Mouse (Mus musculus) forebrain, embryonic 15.5 days (tissue): ENCODE measurements at regions not wholly inside any gene's neighbourhood (a gene's known extent, or its start where the extent isn't known, plus 50 kb on each side); places are given as distances from the start of the nearest gene placed in this dataset.

ENCODE experiments used
- ATAC-seq: fragments of 200-750 bp; cut with Nextera tagmentation; replicated peaks from 2 replicates; pipeline ENCODE4 v1.8.0; 2017; ENCODE audit warnings: mild to moderate bottlenecking, moderate TSS enrichment, moderate library complexity
- H3K27ac ChIP-seq: fragments of 300-500 bp; sonication (generic); replicated peaks from 2 replicates; pipeline ENCODE4 v1.5.1; 2015; ENCODE audit warnings: mild to moderate bottlenecking, inconsistent platforms
- H3K27me3 ChIP-seq: fragments of 300-500 bp; sonication (generic); 2 replicates; pipeline ENCODE4 v1.6.1; 2015; ENCODE audit warnings: inconsistent platforms
- H3K36me3 ChIP-seq: fragments of 300-500 bp; sonication (generic); 2 replicates; pipeline ENCODE4 v1.6.1; 2015; ENCODE audit warnings: mild to moderate bottlenecking, inconsistent platforms
- H3K4me1 ChIP-seq: fragments of 300-500 bp; sonication (generic); 2 replicates; pipeline ENCODE4 v1.6.1; 2015; ENCODE audit warnings: inconsistent platforms
- H3K4me2 ChIP-seq: fragments of 300-500 bp; sonication (generic); replicated peaks from 2 replicates; pipeline ENCODE4 v1.6.1; 2015; ENCODE audit warnings: mild to moderate bottlenecking, inconsistent platforms
- H3K4me3 ChIP-seq: fragments of 300-500 bp; sonication (generic); 2 replicates; pipeline ENCODE4 v1.5.1; 2015; ENCODE audit warnings: mild to moderate bottlenecking, inconsistent platforms
- H3K9ac ChIP-seq: fragments of 300-500 bp; sonication (generic); replicated peaks from 2 replicates; pipeline ENCODE4 v1.6.1; 2015; ENCODE audit warnings: mild to moderate bottlenecking, inconsistent platforms
- H3K9me3 ChIP-seq: fragments of 300-500 bp; sonication (generic); 2 replicates; pipeline ENCODE4 v1.6.1; 2016; ENCODE audit warnings: inconsistent platforms
- WGBS: fragments of 180-500 bp; shearing (Covaris S2); methylation state at CpG from one replicate; pipeline ENCODE4 v1.1.7; 2015; ENCODE audit warnings: mixed read lengths; 5-methylcytosine and 5-hydroxymethylcytosine counted together

DNA sequence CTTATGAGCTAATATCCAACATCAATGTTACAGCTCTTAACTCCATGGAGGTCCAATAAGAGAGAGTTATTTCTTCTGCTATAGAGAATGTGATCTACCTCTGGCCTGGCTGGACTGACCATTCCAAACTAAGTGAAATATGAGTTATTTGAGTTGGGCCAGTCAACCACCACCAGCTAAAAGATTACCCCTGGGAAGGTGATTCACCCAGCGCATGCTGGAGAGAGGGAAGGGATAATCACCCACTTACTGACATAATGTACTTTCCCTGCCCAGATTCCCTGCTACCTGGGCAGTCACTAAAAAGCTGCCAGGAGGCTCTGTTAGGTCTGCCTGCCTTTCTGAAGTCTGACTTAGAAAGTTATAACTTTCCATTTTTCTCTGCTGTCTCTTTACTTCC, 216.8 kb downstream of the Hhipl2 start:
- Histone ChIP-seq H3K9me3 (no peaks in the 10 kb centered on the region), H3K27ac (no peak overlapping the region), H3K4me2 (no peak overlapping the region), H3K27me3 (no peaks in the 10 kb centered on the region), H3K36me3 (no peaks in the 10 kb centered on the region), H3K4me3 (no peak overlapping the region), H3K4me1 (no peaks in the 10 kb centered on the region), H3K9ac (no peak overlapping the region)
- 100% methylated on average over 1 of the region's 1 CpGs for WGBS
- no peak for ATAC-seq

DNA sequence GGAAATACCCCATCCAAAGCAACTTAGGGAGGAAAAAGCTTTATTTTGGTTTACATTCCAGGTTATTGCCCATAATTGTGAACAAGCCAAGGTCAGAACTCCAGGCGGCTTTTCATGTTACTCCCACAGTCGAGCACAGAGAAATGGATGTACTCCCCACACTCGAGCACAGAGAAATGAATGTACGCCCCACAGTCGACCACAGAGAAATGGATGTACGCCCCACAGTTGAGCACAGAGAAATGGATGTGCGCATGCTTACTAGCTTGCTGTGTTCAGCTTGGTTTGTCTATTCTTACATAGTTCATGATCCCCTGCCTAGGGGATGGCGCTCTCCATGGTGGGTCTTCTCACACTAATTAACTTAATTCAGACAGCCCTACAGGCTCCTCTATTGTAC, 219.2 kb downstream of the Hhipl2 start:
- 83% methylated on average over 8 of the region's 8 CpGs for WGBS
- Histone ChIP-seq H3K4me3 (no peak overlapping the region), H3K4me2 (no peak overlapping the region), H3K27me3 (no peaks in the 10 kb centered on the region), H3K9ac (no peak overlapping the region), H3K9me3 (no peaks in the 10 kb centered on the region), H3K27ac (no peak overlapping the region), H3K36me3 (no peaks in the 10 kb centered on the region), H3K4me1 (no peaks in the 10 kb centered on the region)
- ATAC-seq = no peak

DNA sequence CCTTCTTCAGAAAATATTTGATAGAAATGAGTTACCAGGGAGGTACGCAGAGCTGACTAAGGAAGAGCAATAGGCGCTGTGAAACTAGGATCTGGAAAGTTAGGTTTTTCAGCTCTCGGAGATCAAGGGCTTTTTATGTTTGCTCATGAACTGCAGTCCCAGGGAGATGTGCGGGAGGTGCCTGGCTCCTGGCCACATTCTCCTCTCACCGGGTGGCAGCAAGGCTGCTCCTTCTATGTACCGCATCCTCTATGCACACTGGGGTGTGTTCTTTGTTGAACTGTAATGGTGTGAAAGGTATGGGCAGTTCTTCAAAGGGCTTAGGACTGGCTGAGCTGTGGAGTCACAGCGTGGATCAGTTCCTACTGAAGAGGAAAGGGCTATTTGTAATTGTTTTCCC, 221.3 kb downstream of the Hhipl2 start:
- ATAC-seq = no peak
- H3K4me3 ChIP-seq = no peak overlapping the region

DNA sequence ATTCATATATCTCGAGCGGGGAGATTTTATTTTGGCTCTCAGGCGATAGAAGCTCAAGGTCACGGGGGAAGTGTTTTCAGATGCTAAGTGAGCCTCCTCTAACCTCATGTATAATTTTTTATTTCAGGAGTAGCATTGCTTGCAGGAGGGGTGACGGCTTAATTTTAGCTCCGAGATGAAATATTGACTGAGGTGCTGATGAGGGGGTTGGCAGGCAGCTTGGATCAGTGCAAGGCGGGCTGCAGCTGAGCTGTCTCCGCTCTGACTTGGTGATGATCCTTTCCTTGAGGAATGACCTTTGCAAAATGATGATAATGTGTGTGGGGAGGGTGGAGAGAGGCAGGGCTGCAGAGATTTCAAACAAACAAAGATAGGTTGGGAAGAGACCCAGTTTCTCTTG, 222.6 kb downstream of the Hhipl2 start:
- no peak for ATAC-seq
- Histone ChIP-seq H3K27me3 (no peaks in the 10 kb centered on the region), H3K36me3 (no peaks in the 10 kb centered on the region), H3K4me1 (no peaks in the 10 kb centered on the region), H3K4me3 (no peak overlapping the region), H3K9me3 (no peaks in the 10 kb centered on the region), H3K27ac (no peak overlapping the region), H3K4me2 (no peak overlapping the region), H3K9ac (no peak overlapping the region)
- 62% methylated on average over 8 of the region's 8 CpGs for WGBS

More for the DNA sequence above, 221.3 kb downstream of the Hhipl2 start:
- H3K36me3 ChIP-seq = no peaks in the 10 kb centered on the region
- H3K27ac ChIP-seq = no peak overlapping the region
- no peaks in the 10 kb centered on the region for H3K4me1 ChIP-seq
- 32% methylated on average over 7 of the region's 7 CpGs for WGBS
- H3K9me3 ChIP-seq = no peaks in the 10 kb centered on the region
- no peaks in the 10 kb centered on the region for H3K27me3 ChIP-seq
- no peak overlapping the region for H3K4me2 ChIP-seq
- no peak overlapping the region for H3K9ac ChIP-seq

DNA sequence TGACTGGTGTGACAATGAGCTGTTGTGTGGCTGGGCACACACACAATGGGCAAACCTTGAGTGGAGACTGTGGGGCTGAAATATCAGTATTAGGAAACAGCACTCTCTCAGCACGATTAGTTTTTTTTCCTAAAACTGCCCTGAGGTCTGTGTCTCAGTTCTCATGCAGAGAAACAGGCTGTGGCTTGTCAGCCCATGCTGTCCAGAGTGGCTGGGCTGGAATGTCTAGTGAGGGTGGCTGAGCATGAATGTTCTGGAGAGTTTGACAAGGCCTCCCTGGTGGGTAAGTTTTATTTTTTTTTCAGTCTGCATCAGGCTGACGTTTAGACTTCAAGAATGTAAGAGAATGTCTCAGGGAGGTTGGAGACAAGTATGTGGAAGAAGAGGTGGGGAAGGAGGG, 226.0 kb downstream of the Hhipl2 start:
- Histone ChIP-seq H3K9ac (no peak overlapping the region), H3K27ac (no peak overlapping the region), H3K4me3 (no peak overlapping the region), H3K36me3 (no peaks in the 10 kb centered on the region), H3K4me2 (no peak overlapping the region), H3K4me1 (no peaks in the 10 kb centered on the region), H3K9me3 (no peaks in the 10 kb centered on the region), H3K27me3 (no peaks in the 10 kb centered on the region)
- ATAC-seq = no peak
- WGBS = 62% methylated on average over 2 of the region's 2 CpGs

DNA sequence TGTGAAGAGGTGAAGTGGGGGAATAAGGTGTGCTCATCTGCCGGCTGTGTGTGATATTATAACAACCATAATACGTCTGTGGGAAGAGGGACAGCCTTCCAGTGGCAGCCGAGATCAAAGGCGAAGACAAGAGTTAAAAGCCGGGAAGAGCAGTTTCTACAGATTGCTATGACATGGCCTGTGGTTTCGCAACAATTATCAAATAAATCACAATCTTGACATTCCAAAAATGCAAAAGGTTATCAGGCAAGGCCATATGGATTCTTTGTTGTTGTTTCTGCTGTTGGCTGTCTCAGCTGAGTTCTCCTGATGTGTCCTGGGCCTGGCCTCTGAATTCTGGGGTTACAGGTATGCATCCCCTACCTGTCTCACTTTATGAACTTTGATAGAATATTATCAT, 235.9 kb downstream of the Hhipl2 start:
- Histone ChIP-seq H3K4me3 (no peak overlapping the region), H3K27me3 (no peaks in the 10 kb centered on the region), H3K9me3 (no peaks in the 10 kb centered on the region), H3K4me2 (no peak overlapping the region), H3K4me1 (no peaks in the 10 kb centered on the region), H3K27ac (no peak overlapping the region), H3K36me3 (no peaks in the 10 kb centered on the region), H3K9ac (no peak overlapping the region)
- 92% methylated on average over 6 of the region's 6 CpGs for WGBS
- ATAC-seq = no peak

DNA sequence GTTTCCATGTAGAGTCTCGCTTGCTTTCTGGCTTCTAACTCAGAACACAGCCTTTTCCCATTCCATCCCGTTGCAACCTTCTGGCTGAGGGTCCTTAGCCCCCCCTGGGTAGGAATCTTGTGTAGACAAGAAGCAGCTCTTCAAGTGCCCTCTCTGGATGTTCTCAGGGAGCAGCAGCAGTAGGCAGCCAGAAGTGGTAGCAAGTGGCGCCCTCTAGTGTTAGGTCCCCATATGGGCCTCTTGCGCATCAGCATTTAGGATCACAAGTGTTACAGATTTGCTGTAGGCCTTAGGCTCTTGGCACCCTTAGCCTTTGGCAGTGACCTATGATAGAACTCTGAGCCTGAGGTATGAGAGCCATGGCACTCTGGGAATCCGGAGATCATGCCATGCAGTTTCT, 239.0 kb downstream of the Hhipl2 start:
- 55% methylated on average over 5 of the region's 5 CpGs for WGBS
- Histone ChIP-seq H3K9me3 (no peaks in the 10 kb centered on the region), H3K36me3 (no peaks in the 10 kb centered on the region), H3K27ac (no peak overlapping the region), H3K4me2 (no peak overlapping the region), H3K9ac (no peak overlapping the region), H3K27me3 (no peaks in the 10 kb centered on the region), H3K4me3 (no peak overlapping the region), H3K4me1 (no peaks in the 10 kb centered on the region)
- no peak for ATAC-seq

DNA sequence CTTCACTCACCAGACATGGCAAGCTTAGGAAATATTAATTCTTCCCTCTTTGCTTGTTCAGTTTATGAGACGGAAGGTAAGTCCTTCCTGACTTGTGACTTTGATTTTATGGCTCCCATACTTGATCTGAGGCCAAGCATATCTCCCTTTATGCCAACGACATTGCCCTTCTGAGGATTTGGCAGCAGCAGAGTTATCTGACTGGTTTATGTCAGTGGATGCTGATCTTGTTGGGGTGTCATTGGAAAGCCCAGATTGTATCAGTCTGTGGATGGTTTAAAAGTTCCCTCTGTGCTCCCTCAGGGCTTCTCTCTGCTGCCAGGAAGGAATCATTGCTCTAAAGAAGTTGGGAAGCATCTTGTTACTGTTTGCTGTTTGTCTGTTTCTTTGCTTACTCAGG, 242.5 kb downstream of the Hhipl2 start:
- ATAC-seq = no peak

DNA sequence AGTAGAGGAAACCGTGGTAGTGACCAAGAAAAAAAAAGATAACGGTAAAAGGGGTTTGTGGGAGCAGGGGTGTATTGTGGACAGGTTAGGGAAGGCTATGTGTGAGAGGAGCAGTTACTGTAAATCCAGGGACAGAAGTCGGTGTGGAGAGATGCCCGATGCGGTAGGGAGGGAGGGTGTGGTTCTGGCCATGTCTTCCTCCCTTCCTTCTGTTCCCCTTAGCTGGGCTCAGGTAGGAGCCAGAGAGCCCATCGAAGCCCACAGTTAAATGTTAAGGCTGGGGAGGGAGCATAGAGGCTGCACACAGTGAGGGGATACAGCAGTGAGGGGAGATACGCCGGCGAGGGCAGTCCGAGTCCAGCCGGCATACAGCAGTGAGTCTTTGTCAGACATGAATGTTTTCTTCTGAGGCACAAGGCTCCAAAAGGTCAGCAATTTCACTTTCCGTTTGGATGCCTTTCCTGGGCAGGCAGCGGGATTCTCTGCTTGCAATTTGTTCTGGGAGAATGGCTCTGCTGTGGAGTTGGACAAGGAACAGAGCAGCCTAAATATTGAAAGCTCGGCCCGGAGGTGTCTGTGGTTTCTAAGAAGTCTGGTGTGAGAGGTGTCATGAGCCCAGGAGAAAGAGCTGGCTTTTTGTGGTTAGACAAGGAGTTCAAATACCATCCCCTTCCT, 244.5 kb downstream of the Hhipl2 start:
- no peaks in the 10 kb centered on the region for H3K27me3 ChIP-seq
- no peaks in the 10 kb centered on the region for H3K4me1 ChIP-seq
- H3K9ac ChIP-seq = no peak overlapping the region
- ATAC-seq = no peak
- no peak overlapping the region for H3K4me3 ChIP-seq
- no peaks in the 10 kb centered on the region for H3K36me3 ChIP-seq
- H3K4me2 ChIP-seq = no peak overlapping the region
- no peaks in the 10 kb centered on the region; the same call in 1 of the 2 replicates for H3K9me3 ChIP-seq
- WGBS = 76% methylated on average over 15 of the region's 15 CpGs
- no peak overlapping the region for H3K27ac ChIP-seq

More for the DNA sequence above, 242.5 kb downstream of the Hhipl2 start:
- no peak overlapping the region for H3K4me3 ChIP-seq
- no peak overlapping the region for H3K27ac ChIP-seq
- WGBS = 86% methylated on average over 2 of the region's 2 CpGs
- no peaks in the 10 kb centered on the region for H3K36me3 ChIP-seq
- H3K27me3 ChIP-seq = no peaks in the 10 kb centered on the region
- H3K9ac ChIP-seq = no peak overlapping the region
- no peak overlapping the region for H3K4me2 ChIP-seq
- H3K4me1 ChIP-seq = no peaks in the 10 kb centered on the region
- H3K9me3 ChIP-seq = no peaks in the 10 kb centered on the region

DNA sequence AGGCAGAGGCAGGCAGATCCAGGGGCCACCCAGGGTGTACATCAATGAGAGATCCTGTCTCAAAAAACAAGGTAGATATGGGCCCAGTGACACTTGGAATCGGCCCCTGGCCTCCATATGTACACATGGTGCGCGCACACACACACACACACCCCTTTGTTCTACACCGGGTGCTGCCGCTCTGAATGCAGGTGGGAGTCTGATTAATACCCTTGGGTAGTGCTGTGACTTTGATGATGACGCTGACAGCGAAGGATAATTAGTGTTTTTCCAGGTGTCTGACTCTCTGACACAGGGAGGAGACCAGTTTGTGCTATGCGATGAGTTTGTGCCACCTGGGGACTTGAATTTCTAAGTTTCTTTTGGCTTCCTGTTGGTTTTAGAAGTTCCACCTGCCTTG, 251.3 kb downstream of the Hhipl2 start:
- no peaks in the 10 kb centered on the region; the same call in 1 of the 2 replicates for H3K9me3 ChIP-seq
- H3K27ac ChIP-seq = no peak overlapping the region
- no peak overlapping the region for H3K4me3 ChIP-seq
- ATAC-seq = no peak
- H3K27me3 ChIP-seq = no peaks in the 10 kb centered on the region
- no peaks in the 10 kb centered on the region for H3K36me3 ChIP-seq
- H3K4me1 ChIP-seq = 0 out of 2 replicates have a peak, but pooled peaks cover 3% of the 10 kb centered on the region
- no peak overlapping the region for H3K4me2 ChIP-seq
- WGBS = 86% methylated on average over 8 of the region's 8 CpGs
- H3K9ac ChIP-seq = no peak overlapping the region

DNA sequence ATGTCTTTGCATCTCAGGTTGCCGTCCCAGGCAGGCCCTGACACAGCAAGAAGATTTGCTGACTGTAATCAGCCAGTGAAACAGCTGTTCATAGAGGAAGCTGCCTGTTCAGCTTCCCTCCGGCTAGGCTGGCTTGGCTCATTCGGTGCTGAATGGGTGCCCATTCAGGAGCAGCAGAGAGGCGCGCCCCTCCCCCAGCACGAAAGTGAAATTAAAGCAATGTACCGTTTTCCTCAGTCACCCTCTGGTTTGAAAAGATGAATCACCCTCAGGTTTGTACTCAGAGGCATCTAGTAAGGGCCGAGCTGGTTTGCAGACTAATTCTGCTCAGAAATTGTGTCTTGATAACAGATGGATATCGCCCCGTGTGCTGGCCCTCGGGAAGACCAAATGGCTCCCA, 251.7 kb downstream of the Hhipl2 start:
- H3K4me1 ChIP-seq = 0 out of 2 replicates have a peak, but pooled peaks cover 3% of the 10 kb centered on the region
- H3K36me3 ChIP-seq = no peaks in the 10 kb centered on the region
- no peaks in the 10 kb centered on the region; the same call in 1 of the 2 replicates for H3K9me3 ChIP-seq
- H3K9ac ChIP-seq = no peak overlapping the region
- 63% methylated on average over 11 of the region's 11 CpGs for WGBS
- H3K4me2 ChIP-seq = no peak overlapping the region
- no peak overlapping the region for H3K27ac ChIP-seq
- no peaks in the 10 kb centered on the region for H3K27me3 ChIP-seq
- ATAC-seq = 0 out of 2 replicates have a peak, but pooled peaks have one; percentile 43
- no peak overlapping the region for H3K4me3 ChIP-seq

DNA sequence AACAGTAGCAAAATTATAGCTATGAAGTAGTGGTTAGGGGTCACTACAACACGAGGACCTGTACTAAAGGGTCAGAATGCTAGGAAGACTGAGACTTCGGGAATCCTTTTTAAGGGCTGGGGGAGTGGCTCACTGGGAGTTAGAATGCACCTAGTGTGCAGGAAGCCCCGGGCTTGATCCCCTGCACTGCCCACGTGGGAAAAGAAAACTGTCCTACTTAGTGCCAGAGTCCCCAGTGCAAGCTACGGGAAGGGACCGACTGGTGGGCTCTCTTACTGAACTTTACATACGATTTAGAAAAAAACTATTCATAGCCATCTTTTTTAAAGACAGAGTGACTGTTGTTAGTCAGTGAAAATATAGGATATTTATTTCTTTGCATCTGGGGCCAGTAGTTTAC, 252.5 kb downstream of the Hhipl2 start:
- WGBS = 76% methylated on average over 7 of the region's 7 CpGs
- no peak for ATAC-seq
- Histone ChIP-seq H3K4me3 (no peak overlapping the region), H3K36me3 (no peaks in the 10 kb centered on the region), H3K4me1 (0 out of 2 replicates have a peak, but pooled peaks cover 3% of the 10 kb centered on the region), H3K27ac (no peak overlapping the region), H3K27me3 (no peaks in the 10 kb centered on the region), H3K9me3 (no peaks in the 10 kb centered on the region; the same call in 1 of the 2 replicates), H3K9ac (no peak overlapping the region), H3K4me2 (no peak overlapping the region)

DNA sequence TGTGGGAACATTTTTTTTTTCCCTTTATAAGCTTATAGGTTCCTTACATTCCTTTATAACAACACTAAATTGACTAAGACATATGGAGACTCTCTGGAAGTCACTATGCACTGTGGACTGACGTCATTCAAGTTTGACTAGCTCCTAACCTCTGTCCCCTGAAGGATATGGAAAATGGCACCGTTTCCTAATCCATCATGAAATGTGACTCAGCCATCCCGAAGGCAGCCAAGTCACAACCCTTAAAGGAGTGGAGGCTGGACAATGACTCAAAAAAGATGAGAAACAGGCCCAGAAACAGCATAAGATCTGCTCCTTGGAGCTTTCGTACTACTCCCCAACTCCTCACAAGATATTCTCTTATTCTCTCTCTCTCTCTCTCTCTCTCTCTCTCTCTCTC, 253.5 kb downstream of the Hhipl2 start:
- no peak overlapping the region for H3K4me2 ChIP-seq
- WGBS = 93% methylated on average over 4 of the region's 4 CpGs
- no peak for ATAC-seq

More for the DNA sequence above, 253.5 kb downstream of the Hhipl2 start:
- Histone ChIP-seq H3K36me3 (no peaks in the 10 kb centered on the region), H3K4me1 (0 out of 2 replicates have a peak, but pooled peaks cover 3% of the 10 kb centered on the region), H3K9me3 (no peaks in the 10 kb centered on the region; the same call in 1 of the 2 replicates), H3K9ac (no peak overlapping the region), H3K27ac (no peak overlapping the region), H3K4me3 (no peak overlapping the region), H3K27me3 (no peaks in the 10 kb centered on the region)
